Mouse (Mus musculus) testis, adult 2 months (tissue): ENCODE data around the gene Scg3. TPM values are rescaled to one million over a fixed set of nuclear protein-coding genes. Genes with fewer than 3 reads are reported as not detected.
A peak's percentile ranks its signal among the peaks of the same experiment; 100 is the strongest.

ENCODE experiments used
- H3K27ac ChIP-seq: fragments of 200-500 bp; 2 replicates; pipeline ENCODE4 v1.5.1; 2012; ENCODE audit warnings: low read depth, low read length; ENCODE audit not compliant: control insufficient read depth, insufficient read depth
- H3K27me3 ChIP-seq: fragments of 200-500 bp; 2 replicates; pipeline ENCODE4 v1.6.1; 2012; ENCODE audit warnings: mild to moderate bottlenecking, low read length, moderate library complexity; ENCODE audit not compliant: control insufficient read depth, insufficient read depth
- H3K36me3 ChIP-seq: fragments of 200-500 bp; 2 replicates; pipeline ENCODE4 v1.6.1; 2012; ENCODE audit warnings: mild to moderate bottlenecking, low read length; ENCODE audit not compliant: control insufficient read depth, insufficient read depth
- H3K4me1 ChIP-seq: fragments of 200-500 bp; 2 replicates; pipeline ENCODE4 v1.6.1; 2012; ENCODE audit warnings: low read length; ENCODE audit not compliant: control insufficient read depth, insufficient read depth
- H3K4me3 ChIP-seq: fragments of 200-500 bp; 2 replicates; pipeline ENCODE4 v1.5.1; 2012; ENCODE audit warnings: low read depth, mild to moderate bottlenecking, low read length, moderate library complexity, mixed read lengths; ENCODE audit not compliant: control insufficient read depth
- CTCF ChIP-seq: fragments of 200-500 bp; IDR thresholded peaks from 2 replicates; pipeline ENCODE4 v1.5.1; 2012; ENCODE audit warnings: low read depth, mild to moderate bottlenecking, inconsistent platforms, low read length, moderate library complexity; ENCODE audit not compliant: control insufficient read depth, insufficient read depth, insufficient replicate concordance
- POLR2A ChIP-seq: fragments of 200-500 bp; IDR thresholded peaks from 2 replicates; pipeline ENCODE4 v1.6.1; 2012; ENCODE audit warnings: low read depth, mild to moderate bottlenecking, inconsistent platforms, low read length, moderate library complexity; ENCODE audit not compliant: control insufficient read depth
- polyA plus RNA-seq: library from polyadenylated mRNA; depleted of rRNA; stranded (reverse); fragments of >200 nt; gene quantifications from 2 replicates; pipeline ENCODE4 v1.2.3, GENCODE M21; 2012; rRNA removed

The Scg3 gene
- 0.28 and 0.52 TPM in 2 replicates for polyA plus RNA-seq

GRCm38 (mm10) chr9:75683426-75684191, at the start of gene Scg3:
Gene Scg3, minus strand, starts transcription at chr9:75684056.
- H3K4me1 ChIP-seq, result peaks cover 2% of the 10 kb centered on the region; the same call in 1 of the 2 replicates
- H3K4me3 ChIP-seq, result peak within 1 kb of the TSS; percentile 72
- no peaks in the 10 kb centered on the region for H3K27me3 ChIP-seq
- no peaks in the 10 kb centered on the region for H3K36me3 ChIP-seq
- TF ChIP-seq POLR2A (no peak), CTCF (no peak)
- H3K27ac ChIP-seq, result no peak within 1 kb of the TSS

GRCm38 (mm10) chr9:75719952-75720687, 36.3 kb upstream of the Scg3 start:
- Histone ChIP-seq H3K27ac (no peak overlapping the region), H3K27me3 (no peaks in the 10 kb centered on the region), H3K4me1 (no peaks in the 10 kb centered on the region), H3K36me3 (no peaks in the 10 kb centered on the region), H3K4me3 (no peak overlapping the region)
- TF ChIP-seq POLR2A (no peak), CTCF (peak; percentile 91; the same call in 1 of the 2 replicates)

- H3K27me3 ChIP-seq, result no peaks in the 10 kb centered on the region
- no peaks in the 10 kb centered on the region for H3K36me3 ChIP-seq
- no peak for TF ChIP-seq POLR2A
- no peak for TF ChIP-seq CTCF
- H3K4me3 ChIP-seq, result no peak overlapping the region
- no peak overlapping the region for H3K27ac ChIP-seq
- H3K4me1 ChIP-seq, result no peaks in the 10 kb centered on the region
Observed at GRCm38 (mm10) chr9:75719481-75719880, 35.6 kb upstream of the Scg3 start.

GRCm38 (mm10) chr9:75684772-75685171, 916 bp upstream of the Scg3 start:
- no peak overlapping the region for H3K27ac ChIP-seq
- H3K4me3 ChIP-seq, result no peak overlapping the region

GRCm38 (mm10) chr9:75684292-75684691, 436 bp upstream of the Scg3 start:
- TF ChIP-seq CTCF (no peak), POLR2A (no peak)
- Histone ChIP-seq H3K27me3 (no peaks in the 10 kb centered on the region), H3K36me3 (no peaks in the 10 kb centered on the region), H3K27ac (no peak overlapping the region), H3K4me1 (peaks cover 2% of the 10 kb centered on the region; the same call in 1 of the 2 replicates), H3K4me3 (peak overlapping the region; percentile 72)

More at GRCm38 (mm10) chr9:75684772-75685171, 916 bp upstream of the Scg3 start:
- TF ChIP-seq CTCF, result no peak
- no peak for TF ChIP-seq POLR2A
- H3K27me3 ChIP-seq, result no peaks in the 10 kb centered on the region
- H3K4me1 ChIP-seq, result peaks cover 2% of the 10 kb centered on the region; the same call in 1 of the 2 replicates
- H3K36me3 ChIP-seq, result no peaks in the 10 kb centered on the region

GRCm38 (mm10) chr9:75680606-75681005, 3.2 kb downstream of the Scg3 start:
- Histone ChIP-seq H3K4me3 (no peak overlapping the region), H3K36me3 (no peaks in the 10 kb centered on the region), H3K27me3 (no peaks in the 10 kb centered on the region), H3K27ac (no peak overlapping the region), H3K4me1 (peaks cover 2% of the 10 kb centered on the region; the same call in 1 of the 2 replicates)
- no peak for TF ChIP-seq POLR2A
- no peak for TF ChIP-seq CTCF

- H3K27me3 ChIP-seq, result no peaks in the 10 kb centered on the region
Observed at GRCm38 (mm10) chr9:75679629-75680028, 4.2 kb downstream of the Scg3 start.

More at GRCm38 (mm10) chr9:75679629-75680028, 4.2 kb downstream of the Scg3 start:
- H3K4me1 ChIP-seq, result peaks cover 2% of the 10 kb centered on the region; the same call in 1 of the 2 replicates
- no peak overlapping the region for H3K4me3 ChIP-seq
- no peaks in the 10 kb centered on the region for H3K36me3 ChIP-seq
- TF ChIP-seq CTCF (no peak), POLR2A (no peak)
- no peak overlapping the region for H3K27ac ChIP-seq
